Mouse (Mus musculus) mouse trophoblast stem cell (cell line): ENCODE data around the gene Ssh2.

Experiments used
- in situ Hi-C, 2 experiments: fragments of 300-500 bp; cut with MseI, MboI; formaldehyde crosslinking; loops; 2 replicates in 1 of 2; 3 replicates in 1 of 2; pipeline ENCODE4 v1.15.1; 2025

Gene Ssh2

DNA sequence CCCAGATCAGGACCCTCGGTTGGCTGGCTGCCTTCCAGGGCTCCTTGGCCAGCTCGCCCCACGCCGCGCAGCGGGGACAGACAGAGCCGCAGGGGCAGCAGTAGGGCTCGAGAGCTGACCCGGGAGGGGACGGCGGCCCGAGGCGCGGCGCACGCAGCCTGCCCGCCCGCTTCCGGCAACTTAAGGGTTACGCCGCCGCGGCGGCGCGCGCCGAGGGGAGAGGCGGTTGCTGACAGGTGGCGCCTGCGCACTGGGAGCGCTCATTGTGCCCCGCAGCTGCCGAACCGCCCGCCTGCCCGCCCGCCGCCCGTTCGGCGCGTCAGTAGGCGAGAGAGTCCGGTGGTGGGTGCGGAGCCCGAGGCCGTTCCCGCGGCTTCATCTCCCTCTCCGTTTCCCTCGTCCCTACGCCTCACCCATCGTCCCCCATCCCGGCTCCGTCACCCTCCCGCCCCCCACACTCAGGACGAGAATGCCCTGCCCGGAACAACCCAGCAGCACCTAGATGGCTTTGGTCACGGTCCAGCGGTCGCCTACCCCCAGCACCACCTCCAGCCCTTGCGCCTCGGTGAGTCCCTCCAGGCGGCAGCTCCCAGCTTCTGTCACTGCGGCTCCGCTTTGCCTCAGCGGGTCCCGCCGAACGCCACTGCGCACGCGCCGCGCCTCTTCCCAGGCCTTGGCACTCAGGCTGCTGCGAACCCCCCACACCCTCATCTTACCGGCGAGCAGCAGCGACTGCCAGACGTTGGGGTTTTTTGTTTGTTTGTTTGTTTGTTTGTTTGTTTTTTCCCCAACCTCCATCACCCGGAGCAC, at the start of gene Ssh2:
Gene Ssh2, plus strand, starts transcription at position 337 of the 810 bp plus-strand sequence.
- in situ Hi-C loops: no loop called here

GRCm38 (mm10) chr11:77173731-77174130, 42.4 kb upstream of the Ssh2 start:
- in situ Hi-C loops: no loop called here

GRCm38 (mm10) chr11:77174531-77174930, 41.6 kb upstream of the Ssh2 start:
- in situ Hi-C loops: no loop called here

DNA sequence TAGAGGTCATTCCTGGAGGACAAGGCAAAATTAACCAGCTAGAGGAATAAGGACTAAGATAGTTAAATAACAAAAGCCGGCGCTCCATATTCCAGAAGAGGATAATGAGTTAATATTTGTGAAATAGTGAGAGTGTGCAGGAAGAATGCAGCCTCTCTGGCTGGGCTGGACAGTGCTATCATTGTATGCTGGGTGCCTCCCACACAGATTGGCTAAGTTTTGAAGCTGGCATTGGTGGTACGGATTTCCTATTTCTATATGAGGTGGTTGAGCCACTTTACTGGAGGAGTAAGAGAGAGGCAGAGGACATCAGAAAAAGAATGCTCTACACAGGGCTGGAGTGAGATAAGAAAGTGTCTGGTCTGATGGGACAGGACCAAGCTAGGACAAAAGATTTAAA, 36.3 kb upstream of the Ssh2 start:
- in situ Hi-C loops: no loop called here

DNA sequence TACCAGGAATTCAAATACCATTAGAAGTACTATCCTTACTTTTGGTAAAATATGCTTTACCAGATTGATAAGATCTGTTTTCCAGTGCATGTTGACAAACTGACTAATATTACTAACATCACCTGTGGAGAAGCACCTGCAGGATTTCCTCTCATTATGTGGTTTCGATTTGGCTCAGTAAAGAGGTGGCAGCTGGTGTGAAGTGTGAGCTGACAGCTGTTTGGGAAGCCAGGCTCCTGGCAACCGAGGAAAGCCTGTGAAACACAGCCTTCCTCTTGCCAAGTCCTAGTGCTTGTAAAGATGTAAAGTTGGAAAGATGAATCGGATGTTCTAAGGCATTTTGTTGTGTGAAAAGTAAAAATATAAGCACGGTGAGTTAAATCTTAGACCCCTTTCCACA, 35.2 kb upstream of the Ssh2 start:
- in situ Hi-C loops: no loop called here

DNA sequence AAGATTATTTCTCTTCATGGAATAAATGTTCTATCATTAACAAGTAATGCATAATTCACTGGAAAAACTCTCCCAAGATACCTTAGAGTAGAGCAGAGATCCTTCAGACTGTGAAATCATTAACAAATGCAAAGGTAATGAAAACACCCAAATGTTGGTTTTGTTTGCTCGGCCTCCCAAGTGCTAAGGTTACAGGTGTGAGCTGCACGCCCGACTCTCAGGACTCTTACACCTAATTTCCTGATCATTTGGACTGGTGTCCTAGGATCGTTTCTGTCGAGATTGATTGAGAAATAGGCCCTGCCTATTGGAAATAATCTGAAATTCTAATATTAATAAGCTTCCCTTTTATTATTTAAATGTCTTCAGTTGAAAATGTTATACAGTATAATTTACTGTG, 34.6 kb upstream of the Ssh2 start:
- in situ Hi-C loops: no loop called here

- in situ Hi-C loops: no loop called here
Observed at GRCm38 (mm10) chr11:77182041-77182440, 34.0 kb upstream of the Ssh2 start.

DNA sequence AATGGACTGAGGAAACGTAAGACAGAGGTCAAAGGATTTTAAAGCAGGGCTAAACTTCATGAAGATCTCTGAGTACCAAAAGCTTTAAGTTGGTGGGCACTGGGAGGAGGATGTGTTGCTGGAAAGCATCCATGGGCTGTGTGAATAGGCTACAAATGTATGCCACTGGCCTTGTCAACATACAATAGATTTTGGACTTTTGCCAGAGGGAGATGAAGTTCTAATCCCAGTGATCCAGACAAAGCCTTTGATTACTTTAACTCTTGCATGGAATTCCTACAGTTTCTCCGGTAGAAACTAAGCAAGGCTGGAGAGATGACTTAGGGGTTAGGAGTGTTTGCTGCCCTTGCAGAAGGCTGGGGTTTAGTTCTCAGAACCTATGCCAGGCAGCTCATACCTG, 33.5 kb upstream of the Ssh2 start:
- in situ Hi-C loops: no loop called here

DNA sequence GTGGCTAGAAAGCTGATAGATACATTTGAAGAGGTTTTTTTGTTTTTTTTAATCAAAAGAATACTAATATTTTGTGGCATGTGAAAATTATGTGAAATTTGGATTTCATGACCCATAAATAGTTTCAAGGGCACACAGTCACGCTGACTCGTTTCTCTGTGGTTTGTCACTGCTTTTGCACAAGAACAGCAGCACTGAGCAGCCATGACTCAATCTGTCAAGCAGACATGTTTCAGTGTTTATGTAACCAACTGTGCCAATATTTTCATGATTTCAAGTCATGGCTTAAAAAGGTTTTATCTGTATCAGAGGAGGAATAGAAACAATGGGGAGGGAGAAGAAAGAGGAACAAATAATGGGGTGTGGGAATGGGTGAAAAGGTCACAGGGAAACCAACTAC, 31.2 kb upstream of the Ssh2 start:
- in situ Hi-C loops: no loop called here

GRCm38 (mm10) chr11:77188868-77189267, 27.2 kb upstream of the Ssh2 start, which contains the start of gene Efcab5:
Gene Efcab5 (minus strand): TSS chr11:77188968.
- in situ Hi-C loops: no loop called here

DNA sequence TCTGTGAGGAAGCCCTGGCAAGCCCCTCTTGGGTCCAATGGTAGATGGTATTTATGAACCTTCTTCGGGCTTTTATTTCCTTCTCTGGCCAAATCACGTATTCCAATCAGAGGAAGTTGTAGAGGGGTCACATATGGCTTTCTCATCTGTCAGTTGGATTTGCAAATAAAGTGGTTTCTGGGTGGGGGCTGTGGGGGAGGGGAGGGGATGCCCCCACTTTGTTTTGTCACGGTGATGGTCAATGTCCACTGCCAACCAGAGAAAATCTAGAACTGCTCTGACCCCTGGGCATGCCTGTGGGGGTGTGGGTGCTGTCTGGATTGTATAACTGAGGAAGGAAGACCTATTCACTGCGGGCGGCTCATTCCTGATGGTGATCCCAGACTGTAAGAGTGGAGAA, 22.7 kb upstream of the Ssh2 start:
- in situ Hi-C loops: no loop called here

GRCm38 (mm10) chr11:77193941-77194553, 22.0 kb upstream of the Ssh2 start:
- in situ Hi-C loops: no loop called here

- in situ Hi-C loops: no loop called here
Observed at GRCm38 (mm10) chr11:77194762-77195161, 21.3 kb upstream of the Ssh2 start.

GRCm38 (mm10) chr11:77195360-77196109, 20.6 kb upstream of the Ssh2 start:
- in situ Hi-C loops: no loop called here

DNA sequence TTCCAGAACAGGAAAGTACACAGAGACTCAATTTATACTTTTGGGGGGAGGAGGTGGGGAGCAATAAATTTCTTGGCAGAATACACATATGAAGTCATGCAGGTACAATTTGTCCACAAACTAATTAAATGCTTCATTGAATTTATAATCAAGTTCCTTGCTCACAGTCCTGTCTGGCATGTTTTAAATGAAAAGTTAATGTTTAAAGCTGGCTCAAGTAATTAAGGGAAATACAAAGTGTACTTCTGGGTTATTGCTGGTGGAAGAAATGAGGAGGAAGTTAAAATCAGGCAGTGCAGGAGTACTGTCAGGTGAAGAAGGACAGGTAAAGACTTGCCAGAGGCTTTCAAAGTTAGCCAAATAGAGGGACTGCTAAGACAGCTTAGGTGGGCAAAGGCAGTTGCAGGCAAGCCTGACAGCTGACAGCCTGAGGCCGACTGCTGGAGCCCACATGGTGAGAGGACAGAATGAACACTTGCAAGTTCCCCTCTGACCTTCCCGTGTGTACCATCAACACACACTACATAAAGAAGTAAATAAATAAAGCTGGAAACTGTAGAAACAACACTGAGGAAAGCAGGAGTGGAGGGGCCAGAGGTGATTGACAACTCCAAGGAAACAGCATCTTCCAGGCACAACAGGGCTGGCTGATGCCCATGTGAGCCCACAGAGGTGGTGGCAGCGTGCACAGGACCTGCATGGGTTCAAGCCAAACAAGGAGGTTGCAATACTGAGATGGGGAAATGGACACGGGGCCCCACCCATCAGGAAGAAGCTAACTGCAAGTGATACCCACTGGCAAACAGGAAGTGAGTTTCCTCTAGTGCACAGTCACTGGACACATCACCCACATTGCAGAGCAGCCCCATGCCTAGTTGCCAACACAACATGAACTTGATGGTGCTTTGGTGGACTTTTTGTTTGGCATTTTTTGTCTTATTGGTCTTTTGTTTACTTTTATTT, 19.6 kb upstream of the Ssh2 start:
- in situ Hi-C loops: no loop called here

DNA sequence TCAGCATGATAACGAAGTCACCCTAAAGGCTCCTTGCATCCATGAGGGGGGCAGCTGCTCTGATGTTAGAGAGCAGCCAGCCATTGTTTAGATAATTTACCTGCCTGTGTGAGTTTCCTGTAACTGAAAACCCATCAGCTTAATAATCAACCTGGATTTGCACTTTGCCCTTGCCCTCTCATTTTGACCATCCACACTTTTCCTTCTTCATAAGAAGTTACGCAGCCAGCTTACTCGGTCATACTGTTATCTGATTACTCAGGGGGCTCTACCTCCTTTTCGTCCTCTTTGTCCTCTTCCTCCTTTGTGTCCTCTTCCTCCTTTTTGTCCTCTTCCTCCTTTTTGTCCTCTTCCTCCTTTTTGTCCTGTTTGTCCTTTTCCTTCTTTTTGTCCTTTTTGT, 16.5 kb upstream of the Ssh2 start:
- in situ Hi-C loops: no loop called here

GRCm38 (mm10) chr11:77200703-77201102, 15.4 kb upstream of the Ssh2 start:
- in situ Hi-C loops: no loop called here

- in situ Hi-C loops: no loop called here
Observed at GRCm38 (mm10) chr11:77214142-77214692, 1.9 kb upstream of the Ssh2 start.

- in situ Hi-C loops: no loop called here
Observed at GRCm38 (mm10) chr11:77214755-77215154, 1.3 kb upstream of the Ssh2 start.

- in situ Hi-C loops: no loop called here
Observed at GRCm38 (mm10) chr11:77215483-77215882, 604 bp upstream of the Ssh2 start.

DNA sequence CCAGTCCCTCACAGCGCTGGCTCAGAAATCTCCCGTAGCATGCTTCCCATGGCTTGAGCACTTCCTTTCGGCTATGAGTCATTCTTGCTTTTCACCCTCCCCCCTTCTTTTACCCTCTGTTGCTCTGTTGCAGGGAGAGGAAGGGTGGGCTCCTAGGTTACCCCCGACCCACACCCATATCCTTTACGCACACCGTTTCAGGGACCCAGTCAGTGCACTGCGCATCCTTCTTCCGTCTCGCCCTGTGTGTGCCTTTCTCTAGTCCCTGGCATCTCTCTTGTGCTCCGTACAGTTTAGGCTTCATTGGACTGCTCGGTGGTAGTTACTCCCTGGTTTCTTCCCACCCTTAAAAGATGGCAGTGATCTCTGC, 659 bp downstream of the Ssh2 start:
- in situ Hi-C loops: no loop called here
